21 mouse cellular contexts compared by ENCODE assay signal in the genomic region with DNA sequence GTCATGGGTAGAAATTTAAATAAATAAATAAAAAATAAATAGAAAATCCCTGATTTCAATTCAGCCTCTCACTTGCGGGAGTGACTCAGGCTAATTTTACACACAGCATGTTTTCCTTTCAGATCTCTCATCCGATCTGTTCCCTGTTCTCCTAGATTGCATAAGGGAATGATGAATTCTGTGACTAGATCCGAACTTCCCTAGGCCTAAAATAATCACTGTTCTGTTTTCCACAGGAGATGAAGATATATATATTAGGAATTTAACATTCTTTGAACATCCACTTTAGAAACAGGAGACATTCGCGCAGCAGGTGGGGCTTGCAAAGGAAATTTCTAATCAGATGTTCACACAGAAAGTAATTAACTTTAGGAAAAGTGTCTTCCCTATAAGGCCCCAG.
DNase-seq lines count a peak whose midpoint lies in the region; TF ChIP-seq lines count a peak whose summit lies in the region.
"Had no signal": no experiment of that assay in that cellular context is flagged by ENCODE, and none has a peak within 500 bp of the region (broad histone marks: within the 10 kb centered on the region; RNA-seq: fewer than 3 reads in every experiment).

No protein-coding gene starts in this region.

- H3K27ac ChIP-seq in left cerebral cortex, adult 2 months: peak overlapping the region; percentile 92
- H3K27ac ChIP-seq: gastrocnemius, adult 2 months; hindbrain, embryonic 15.5 days; liver, embryonic 13.5 days; midbrain, embryonic 12.5 days; neural tube, embryonic 15.5 days had no signal

- intact Hi-C loops in left cerebral cortex, adult 2 months (cut with DNase I): loop anchor here (1.0 kb wide), 1 partner anchor 33 kb away; no protein-coding TSS in a partner anchor
- intact Hi-C loops in left cerebral cortex, postnatal 10 days (cut with DNase I): no loop called here

- TF ChIP-seq CTCF in left cerebral cortex, adult 2 months (IDR thresholded peaks at IDR 0.05): no peak

- DNase-seq in frontal cortex, adult 2 months (ENCODE audit: extremely low spot score in 1 of 2, low spot score in 1 of 2): peak; percentile 52 to 61
- DNase-seq in frontal cortex, postnatal 25 days (ENCODE audit: low spot score in 2 of 2): no peak
- DNase-seq in left cerebral cortex, adult 2 months (ENCODE audit: extremely low spot score in 1 of 2, low spot score in 2 of 2): peak in 1 of 2 experiments; percentile 14
- no peak for DNase-seq in left cerebral cortex, postnatal 10 days (ENCODE audit: extremely low spot score in 1 of 2, low spot score in 2 of 2)
- peak; percentile 49 for DNase-seq in layer of hippocampus, adult 9-10 months (ENCODE audit: low spot score)
- DNase-seq in telencephalon, adult 2 months (ENCODE audit: low read depth, low spot score): peak; percentile 86
- DNase-seq in adrenal gland, postnatal 14 days: no peak
- DNase-seq: adrenal gland, postnatal 25 days; cerebellum, adult 9-10 months; gastrocnemius, adult 2 months; heart, postnatal 4 days; kidney, adult 8-10 months; kidney, postnatal 10 days; liver, embryonic 13.5 days; lung, adult 2 months; lung, postnatal 14 days; thymus, adult 2 months; thymus, postnatal 4 days had no signal

- H3K4me3 ChIP-seq in left cerebral cortex, adult 2 months: no peak overlapping the region
- H3K4me3 ChIP-seq: gastrocnemius, adult 2 months; hindbrain, embryonic 15.5 days; liver, embryonic 13.5 days; midbrain, embryonic 12.5 days; neural tube, embryonic 15.5 days had no signal

Comparison
In these comparisons a context has a peak if more than half of its experiments do, and no peak if none do; other contexts are left out.
1. DNase-seq: peak in frontal cortex, adult 2 months (2 of 2), layer of hippocampus, adult 9-10 months (single experiment) and telencephalon, adult 2 months (single experiment); none in frontal cortex, postnatal 25 days (0 of 2), left cerebral cortex, postnatal 10 days (0 of 2) and adrenal gland, postnatal 14 days (single experiment).